Mouse (Mus musculus) heart, postnatal 0 days (tissue): ENCODE results near the gene Hmcn2.

Source experiments
- CTCF ChIP-seq: IDR thresholded peaks from 2 replicates; pipeline ENCODE4 v1.5.1; 2016; ENCODE audit warnings: antibody characterized with exemption, control low read depth, low read depth
- EP300 ChIP-seq: IDR thresholded peaks from 2 replicates; pipeline ENCODE4 v1.6.1; 2016; ENCODE audit warnings: antibody characterized with exemption, low read depth

GRCm38 (mm10) chr2:31469931-31470682 lies 155.9 kb downstream of the Hmcn2 start, which contains the start of gene Ass1:
- TF ChIP-seq CTCF (0 out of 2 replicates have a peak, but pooled peaks have one; percentile 13), EP300 (no peak)
